Mouse (Mus musculus): ENCODE results near the gene Angel1.

Gene Angel1

GRCm38 (mm10) chr12:86679546-86679930 is 46.7 kb downstream of the Angel1 start:
- DNase-seq (ENCODE audit: low spot score in 2 of 2) = no peak

DNA sequence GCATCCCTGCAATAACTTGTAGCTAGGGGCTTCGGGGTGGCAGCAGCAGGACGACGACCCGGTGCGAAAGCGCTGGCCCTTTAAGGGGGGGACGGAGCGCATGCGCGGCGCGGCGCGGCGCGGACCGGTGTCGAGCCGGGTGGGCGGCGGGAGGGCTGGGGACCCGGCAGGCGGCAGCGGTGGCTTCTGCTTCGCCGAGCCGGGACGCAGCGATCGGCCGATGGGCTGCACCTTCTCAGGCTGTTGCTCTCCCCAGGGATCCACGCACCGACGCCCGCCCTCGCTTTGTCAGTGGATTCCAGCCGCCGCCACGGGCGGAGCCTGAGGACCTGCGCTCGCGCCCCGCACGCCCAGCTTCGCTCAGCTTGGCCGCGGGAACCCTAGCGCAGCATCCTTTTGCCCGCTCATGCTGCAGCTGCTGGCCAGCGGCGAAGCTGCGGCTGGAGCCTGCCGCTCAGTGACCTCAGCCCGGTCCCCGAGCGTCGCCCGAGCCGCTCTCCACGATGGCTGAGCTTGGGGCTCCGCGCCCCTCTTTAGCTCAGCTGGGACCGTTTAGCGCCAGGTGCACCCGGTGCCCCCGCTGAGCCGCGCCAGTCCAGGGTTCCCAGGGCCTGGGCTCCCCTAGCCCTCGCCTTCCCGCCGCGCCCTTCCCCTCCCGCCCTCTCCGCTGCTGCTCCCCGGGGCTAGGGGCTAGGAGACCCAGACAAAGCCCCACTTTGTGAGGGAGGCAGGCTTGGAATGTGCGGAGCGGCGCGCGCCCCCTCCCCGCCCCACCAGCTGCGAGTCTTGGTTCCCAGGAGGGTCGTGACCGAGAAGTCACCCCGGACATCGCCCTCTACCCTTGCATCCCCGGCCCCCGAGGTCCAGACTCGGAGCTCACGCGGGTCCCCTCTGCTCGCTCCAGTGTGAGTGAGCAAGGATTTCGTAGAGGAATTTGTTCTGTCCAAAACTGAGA is 47.4 kb downstream of the Angel1 start, which contains the start of gene Vash1:
Vash1 (plus strand) TSS at position 110 of the 955 bp plus-strand sequence.
- DNase-seq (ENCODE audit: low spot score in 2 of 2) = peak in 1 of 2 experiments; percentile 67

DNA sequence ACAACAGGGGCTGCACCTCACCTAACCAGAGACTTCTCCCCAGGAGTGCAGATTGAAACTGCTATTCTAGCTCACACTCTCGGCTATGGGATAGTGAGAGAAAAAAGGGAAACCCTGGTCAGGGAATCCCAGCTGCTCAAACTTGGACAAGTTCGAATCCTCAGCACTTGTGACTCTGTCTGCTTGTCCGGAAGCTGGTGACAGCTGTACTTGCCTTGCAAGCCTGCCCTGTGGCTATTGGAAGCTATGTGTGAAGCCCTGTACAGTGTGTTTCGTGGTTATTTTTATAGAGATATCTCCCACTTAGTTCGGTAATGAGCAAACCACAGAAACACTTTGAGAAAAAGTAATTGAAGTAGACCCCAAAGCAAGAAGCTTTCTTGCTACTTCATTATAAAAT is 53.8 kb downstream of the Angel1 start:
- DNase-seq (ENCODE audit: low spot score in 2 of 2) = no peak

- no peak for DNase-seq (ENCODE audit: low spot score in 2 of 2)
Observed at GRCm38 (mm10) chr12:86672105-86672504, 54.2 kb downstream of the Angel1 start.

- no peak for DNase-seq (ENCODE audit: low spot score in 2 of 2)
Observed at GRCm38 (mm10) chr12:86668404-86668803, 57.9 kb downstream of the Angel1 start.

DNA sequence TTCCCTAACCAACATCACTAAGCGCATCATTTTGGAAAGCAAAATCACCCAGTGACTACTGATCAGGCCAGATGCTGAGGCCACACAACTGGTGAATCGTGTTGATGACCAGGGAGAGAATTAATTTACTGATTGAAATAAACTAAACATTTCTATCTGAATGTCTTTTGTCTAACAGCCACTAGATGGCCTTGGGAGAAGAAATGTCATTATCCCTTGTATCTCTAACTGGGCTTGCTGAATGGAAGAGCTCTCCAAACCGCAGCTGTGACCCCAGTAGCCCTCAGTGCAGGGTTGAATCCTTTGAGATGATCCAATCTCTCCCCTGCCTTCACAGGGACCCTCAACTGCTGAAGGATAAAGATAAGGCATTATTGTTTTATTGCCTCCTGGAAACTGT is 60.6 kb downstream of the Angel1 start:
- DNase-seq (ENCODE audit: low spot score in 2 of 2) = no peak

DNA sequence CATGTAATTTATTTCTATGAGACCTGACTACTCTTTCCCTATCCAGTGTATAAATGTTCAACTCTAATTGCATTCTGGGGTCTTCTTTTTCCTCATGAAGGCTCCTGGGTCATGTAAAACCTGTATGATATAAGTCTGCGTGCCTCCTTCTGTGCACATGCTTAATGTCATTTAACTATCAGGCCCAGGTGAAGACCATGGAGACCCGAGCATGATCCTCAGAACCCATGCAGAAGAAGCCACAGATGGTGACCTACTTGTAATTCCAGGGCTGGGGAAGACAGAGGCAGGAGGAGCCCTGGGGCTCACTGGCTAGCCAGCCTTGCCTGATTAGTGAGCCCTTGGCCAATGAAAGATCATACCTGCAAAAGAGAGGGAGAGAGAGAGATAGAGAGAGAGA is 65.8 kb downstream of the Angel1 start:
- no peak for DNase-seq (ENCODE audit: low spot score in 2 of 2)

- no peak for DNase-seq (ENCODE audit: low spot score in 2 of 2)
Observed at GRCm38 (mm10) chr12:86659447-86659968, 66.8 kb downstream of the Angel1 start.

- peak in 1 of 2 experiments; percentile 23 for DNase-seq (ENCODE audit: low spot score in 2 of 2)
Observed at GRCm38 (mm10) chr12:86652570-86653041, 73.7 kb downstream of the Angel1 start.

DNA sequence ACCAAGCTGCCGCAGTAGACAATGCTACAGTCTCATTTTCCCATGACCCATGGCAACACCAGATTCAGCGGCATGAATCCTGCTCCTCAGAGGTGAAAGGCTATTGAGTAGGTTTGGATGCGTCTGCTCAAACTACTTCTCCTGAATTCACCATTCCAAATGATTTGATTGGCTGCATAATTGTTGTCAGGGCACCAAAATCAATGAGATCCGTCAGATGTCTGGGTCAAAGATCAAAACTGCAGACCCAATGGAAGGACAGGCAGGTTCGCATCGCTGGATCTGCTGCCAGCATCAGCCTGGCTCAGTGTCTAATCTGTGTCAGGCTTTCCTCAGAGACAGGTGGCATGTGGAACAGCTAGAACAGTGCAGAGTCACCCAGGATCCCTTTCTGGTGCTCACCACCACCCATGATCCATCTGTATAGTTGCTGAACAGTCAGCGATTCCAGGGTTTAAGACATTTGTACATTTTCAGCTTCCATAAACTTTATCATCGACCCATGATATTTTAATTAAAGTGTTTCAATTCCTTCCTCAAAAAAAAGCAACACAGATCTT is 74.9 kb downstream of the Angel1 start:
- no peak for DNase-seq (ENCODE audit: low spot score in 2 of 2)

Data from spleen, postnatal 4 days (tissue).